Mouse (Mus musculus) spleen, adult 2 months (tissue): ENCODE data around the gene Cd207. TPM values are rescaled to one million over a fixed set of nuclear protein-coding genes. Genes with fewer than 3 reads are reported as not detected.

Source experiments
- DNase-seq, 2 experiments: peaks; one replicate each; pipeline versions ENCODE4 v3.0.0 to v3.0.0-alpha.2; 2012 to 2021; ENCODE audit warnings: low spot score in 2 of 2, low read depth in 1 of 2
- H3K27ac ChIP-seq: fragments of 200-500 bp; 2 replicates; pipeline ENCODE4 v1.5.1; 2012; ENCODE audit warnings: low read length, inconsistent platforms; ENCODE audit not compliant: insufficient read depth
- H3K27me3 ChIP-seq: fragments of 200-500 bp; 2 replicates; pipeline ENCODE4 v1.6.1; 2012; ENCODE audit warnings: mild to moderate bottlenecking, moderate library complexity, low read length, inconsistent platforms; ENCODE audit not compliant: control insufficient read depth, insufficient read depth
- H3K36me3 ChIP-seq: fragments of 200-500 bp; 2 replicates; pipeline ENCODE4 v1.6.1; 2012; ENCODE audit warnings: mild to moderate bottlenecking, low read length, inconsistent platforms; ENCODE audit not compliant: control insufficient read depth, insufficient read depth
- H3K4me1 ChIP-seq: fragments of 200-500 bp; 2 replicates; pipeline ENCODE4 v1.6.1; 2011; ENCODE audit warnings: inconsistent platforms; ENCODE audit not compliant: control insufficient read depth, insufficient read depth, insufficient read length
- H3K4me3 ChIP-seq: fragments of 200-500 bp; 2 replicates; pipeline ENCODE4 v1.5.1; 2011; ENCODE audit warnings: mild to moderate bottlenecking, inconsistent platforms; ENCODE audit not compliant: insufficient read depth, insufficient read length; ENCODE audit errors: extremely low read depth
- CTCF ChIP-seq: fragments of 200-500 bp; IDR thresholded peaks from 2 replicates; pipeline ENCODE4 v1.5.1; 2011; ENCODE audit warnings: mild to moderate bottlenecking, inconsistent platforms; ENCODE audit not compliant: insufficient read depth, insufficient read length, insufficient replicate concordance; ENCODE audit errors: extremely low read depth
- POLR2A ChIP-seq: fragments of 200-500 bp; IDR thresholded peaks from 2 replicates; pipeline ENCODE4 v1.6.1; 2011; ENCODE audit warnings: low read depth, low read length, inconsistent platforms
- WGBS: fragments of 180-500 bp; shearing (Covaris S2); methylation state at CpG from one replicate; pipeline ENCODE4 v1.1.7; 2018; 5-methylcytosine and 5-hydroxymethylcytosine counted together
- polyA plus RNA-seq: library from polyadenylated mRNA; depleted of rRNA; stranded (reverse); fragments of >200 nt; gene quantifications from 2 replicates; pipeline ENCODE4 v1.2.3, GENCODE M21; 2012; rRNA removed

Cd207 gene
- 0.49 and 3.4 TPM in 2 replicates for polyA plus RNA-seq

GRCm38 (mm10) chr6:83677757-83678156 is at the start of gene Cd207:
Gene Cd207 (minus strand): TSS chr6:83677857.
- DNase-seq = no peak
- no peak within 1 kb of the TSS for H3K4me3 ChIP-seq
- H3K36me3 ChIP-seq = no peaks in the 10 kb centered on the region
- no peaks in the 10 kb centered on the region; the same call in 1 of the 2 replicates for H3K27me3 ChIP-seq
- TF ChIP-seq CTCF (no peak), POLR2A (no peak)
- H3K27ac ChIP-seq = no peak within 1 kb of the TSS
- no peaks in the 10 kb centered on the region for H3K4me1 ChIP-seq
- whole genome bisulfite sequencing = 64% methylated on average over 4 of the region's 4 CpGs

GRCm38 (mm10) chr6:83727178-83727577 is 49.5 kb upstream of the Cd207 start:
- H3K4me1 ChIP-seq = no peaks in the 10 kb centered on the region
- H3K27me3 ChIP-seq = no peaks in the 10 kb centered on the region; the same call in 1 of the 2 replicates
- no peak overlapping the region for H3K27ac ChIP-seq
- TF ChIP-seq CTCF (no peak), POLR2A (no peak)
- WGBS = 60% methylated on average over 4 of the region's 4 CpGs
- DNase-seq = no peak
- H3K4me3 ChIP-seq = no peak overlapping the region
- no peaks in the 10 kb centered on the region for H3K36me3 ChIP-seq

GRCm38 (mm10) chr6:83722526-83722925 is 44.9 kb upstream of the Cd207 start:
- Histone ChIP-seq H3K4me3 (no peak overlapping the region), H3K4me1 (no peaks in the 10 kb centered on the region), H3K36me3 (no peaks in the 10 kb centered on the region), H3K27ac (no peak overlapping the region), H3K27me3 (peaks cover 9% of the 10 kb centered on the region; the same call in 1 of the 2 replicates)
- no peak for DNase-seq
- TF ChIP-seq CTCF = no peak
- TF ChIP-seq POLR2A = no peak
- 23% methylated on average over 6 of the region's 6 CpGs for WGBS

GRCm38 (mm10) chr6:83717026-83717425 is 39.4 kb upstream of the Cd207 start:
- no peak for TF ChIP-seq POLR2A
- no peak for TF ChIP-seq CTCF
- WGBS = 9% methylated on average over 8 of the region's 8 CpGs
- DNase-seq = no peak
- no peaks in the 10 kb centered on the region for H3K36me3 ChIP-seq
- H3K4me1 ChIP-seq = no peaks in the 10 kb centered on the region
- no peak overlapping the region for H3K4me3 ChIP-seq
- peaks cover 19% of the 10 kb centered on the region for H3K27me3 ChIP-seq
- H3K27ac ChIP-seq = no peak overlapping the region

GRCm38 (mm10) chr6:83715461-83716196 is 38.0 kb upstream of the Cd207 start:
- TF ChIP-seq POLR2A = no peak
- TF ChIP-seq CTCF = no peak

GRCm38 (mm10) chr6:83714221-83715123 is 36.8 kb upstream of the Cd207 start:
- Histone ChIP-seq H3K27ac (no peak overlapping the region), H3K27me3 (peaks cover 32% of the 10 kb centered on the region), H3K36me3 (no peaks in the 10 kb centered on the region), H3K4me1 (peaks cover 7% of the 10 kb centered on the region), H3K4me3 (no peak overlapping the region)
- WGBS = 7% methylated on average over 34 of the region's 34 CpGs
- DNase-seq = no peak
- no peak for TF ChIP-seq POLR2A

More at GRCm38 (mm10) chr6:83715461-83716196, 38.0 kb upstream of the Cd207 start:
- 6% methylated on average over 30 of the region's 30 CpGs for WGBS
- Histone ChIP-seq H3K27me3 (peaks cover 29% of the 10 kb centered on the region), H3K36me3 (no peaks in the 10 kb centered on the region), H3K4me1 (peaks cover 7% of the 10 kb centered on the region), H3K4me3 (no peak overlapping the region), H3K27ac (no peak overlapping the region)
- DNase-seq = no peak
